Mouse (Mus musculus): ENCODE data around the gene Prkab1. TPM values are rescaled to one million over a fixed set of nuclear protein-coding genes. Genes with fewer than 3 reads are reported as not detected.

Gene Prkab1
- polyA plus RNA-seq, 1 experiment, result 140 TPM

DNA sequence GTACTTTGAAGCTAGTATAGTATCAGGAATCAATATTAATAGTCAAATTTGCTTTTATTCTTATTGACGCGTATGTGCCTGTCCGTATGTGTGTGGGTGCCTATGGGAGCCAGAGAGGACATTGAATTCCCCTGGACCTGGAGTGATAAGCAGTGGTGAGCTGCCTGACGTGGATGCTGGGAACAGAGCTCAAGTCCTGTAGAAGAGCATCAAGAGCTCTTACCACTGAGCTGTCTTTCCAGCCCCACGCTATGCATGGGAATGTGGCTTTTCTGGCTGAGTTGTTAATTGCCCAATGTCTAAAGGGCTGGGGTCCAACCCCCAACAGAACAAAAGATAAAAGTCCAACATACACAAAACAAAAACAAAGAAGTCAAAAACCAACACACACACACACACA is 47.9 kb downstream of the Prkab1 start:
- no peak for TF ChIP-seq GATA1 (IDR thresholded peaks at IDR 0.05; ENCODE audit: borderline replicate concordance, low read length)
- no peak for TF ChIP-seq FLI1 (IDR thresholded peaks at IDR 0.05; ENCODE audit: low read length)
- H3K9me3 ChIP-seq, result no peaks in the 10 kb centered on the region
- no peaks in the 10 kb centered on the region for H3K27me3 ChIP-seq (replicated peaks)
- no peak overlapping the region for H3K4me3 ChIP-seq (replicated peaks)
- H3K4me1 ChIP-seq, result peaks cover 25% of the 10 kb centered on the region
- H3K36me3 ChIP-seq (replicated peaks; ENCODE audit: low read length), result peaks cover 96% of the 10 kb centered on the region

DNA sequence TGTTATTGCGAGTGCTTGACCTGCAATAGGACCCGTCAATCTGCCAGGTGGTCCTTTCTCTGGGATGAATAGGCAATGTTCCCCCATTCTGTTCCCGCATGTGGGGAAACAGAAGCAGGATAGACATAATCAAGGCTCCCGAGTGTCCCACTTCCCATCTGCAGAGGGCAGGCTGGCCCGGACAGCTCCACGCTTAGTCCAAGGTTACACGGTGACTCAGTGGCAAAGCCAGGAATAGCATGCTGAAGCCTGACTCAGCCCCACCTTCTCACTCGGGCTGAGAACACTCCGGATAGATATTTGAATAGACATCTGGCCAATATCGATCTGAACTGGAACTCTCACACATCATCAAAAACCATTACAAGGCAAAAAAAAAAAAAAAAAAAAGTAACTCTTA is 48.6 kb downstream of the Prkab1 start:
- Histone ChIP-seq H3K36me3 (replicated peaks; ENCODE audit: low read length) (peaks cover 98% of the 10 kb centered on the region), H3K27me3 (replicated peaks) (no peaks in the 10 kb centered on the region), H3K4me1 (peaks cover 25% of the 10 kb centered on the region), H3K9me3 (no peaks in the 10 kb centered on the region), H3K4me3 (replicated peaks) (no peak overlapping the region)
- TF ChIP-seq FLI1 (IDR thresholded peaks at IDR 0.05; ENCODE audit: low read length) (no peak), GATA1 (IDR thresholded peaks at IDR 0.05; ENCODE audit: borderline replicate concordance, low read length) (no peak)

GRCm38 (mm10) chr5:115971236-115971635 is 53.1 kb downstream of the Prkab1 start:
- TF ChIP-seq FLI1 (IDR thresholded peaks at IDR 0.05; ENCODE audit: low read length) (no peak), GATA1 (IDR thresholded peaks at IDR 0.05; ENCODE audit: borderline replicate concordance, low read length) (no peak)
- Histone ChIP-seq H3K9me3 (no peaks in the 10 kb centered on the region), H3K36me3 (replicated peaks; ENCODE audit: low read length) (peaks cover 95% of the 10 kb centered on the region), H3K4me1 (peaks cover 4% of the 10 kb centered on the region; the same call in 1 of the 2 replicates), H3K27me3 (replicated peaks) (no peaks in the 10 kb centered on the region), H3K4me3 (replicated peaks) (no peak overlapping the region)

Other genes starting within 250 kb of the Prkab1 start
- 6.7 and 7.3 TPM in 2 replicates for gene Cit, start 179.2 kb downstream of the Prkab1 start, polyA plus RNA-seq (2012; ENCODE audit: insufficient read depth, low replicate concordance)
- not detected in 2 replicates for gene Tmem233, start 58.7 kb upstream of the Prkab1 start, polyA plus RNA-seq (2012; ENCODE audit: insufficient read depth, low replicate concordance)

All from megakaryocyte, embryonic 14.5 days (primary cell).